Mouse (Mus musculus) CH12.LX (cell line): Measurements from ENCODE around the gene Zbtb24. TPM values are rescaled to one million over a fixed set of nuclear protein-coding genes. Genes with fewer than 3 reads are reported as not detected.

Experiments
- DNase-seq: peaks from one replicate; pipeline ENCODE4 v3.0.0-alpha.2; 2013; ENCODE audit errors: extremely low read depth
- H3K27ac ChIP-seq: 2 replicates; pipeline ENCODE4 v1.5.1; 2012; ENCODE audit warnings: low read depth, mild to moderate bottlenecking, control low read depth, moderate library complexity; ENCODE audit not compliant: insufficient read depth
- H3K27me3 ChIP-seq: replicated peaks from 2 replicates; pipeline ENCODE3; 2012; ENCODE audit warnings: inconsistent platforms
- H3K36me3 ChIP-seq, 2 experiments: replicated peaks in 1 of 2; 2 replicates each; pipeline versions ENCODE3 to v1.6.1; 2012; ENCODE audit warnings: inconsistent platforms in 1 of 2, low read length in 1 of 2, mild to moderate bottlenecking in 1 of 2, mixed read lengths in 1 of 2, moderate library complexity in 1 of 2; ENCODE audit not compliant: control insufficient read depth in 1 of 2, insufficient read depth in 1 of 2
- H3K4me1 ChIP-seq, 2 experiments: 2 replicates each; pipeline ENCODE4 v1.6.1; 2012; ENCODE audit warnings: inconsistent platforms in 1 of 2, moderate library complexity in 1 of 2; ENCODE audit not compliant: insufficient read depth in 2 of 2, control insufficient read depth in 1 of 2
- H3K4me2 ChIP-seq: 2 replicates; pipeline ENCODE4 v1.6.1; 2012; ENCODE audit warnings: low read depth, mild to moderate bottlenecking, control low read depth; ENCODE audit not compliant: poor library complexity, insufficient read depth, severe bottlenecking
- H3K4me3 ChIP-seq, 3 experiments: fragments of 150-350 bp in 1 of 3; sonication (generic) in 1 of 3; replicated peaks in 1 of 3; 2 replicates each; pipeline versions ENCODE3 to v1.5.1; 2011 to 2012; ENCODE audit warnings: low read depth in 2 of 3, low read length in 2 of 3, mild to moderate bottlenecking in 2 of 3, moderate library complexity in 2 of 3, control low read depth in 1 of 3, improper control_type of control experiment in 1 of 3, inconsistent platforms in 1 of 3, mixed read lengths in 1 of 3; ENCODE audit not compliant: poor library complexity in 1 of 3
- H3K79me2 ChIP-seq: replicated peaks from 2 replicates; pipeline ENCODE4 v1.6.1; 2012; ENCODE audit warnings: mild to moderate bottlenecking, moderate library complexity; ENCODE audit not compliant: control insufficient read depth, poor library complexity, insufficient read depth, severe bottlenecking; ENCODE audit errors: extremely low read depth
- H3K9ac ChIP-seq: 2 replicates; pipeline ENCODE4 v1.6.1; 2012; ENCODE audit warnings: low read depth, mild to moderate bottlenecking, control low read depth, moderate library complexity; ENCODE audit not compliant: insufficient read depth
- H3K9me3 ChIP-seq: replicated peaks from 2 replicates; pipeline ENCODE3; 2012; ENCODE audit warnings: low read length, inconsistent platforms, mixed read lengths
- BHLHE40 ChIP-seq: IDR thresholded peaks from 2 replicates; pipeline ENCODE4 v1.6.1; 2011; ENCODE audit warnings: mild to moderate bottlenecking, low read depth, low read length, improper control_type of control experiment
- CHD1 ChIP-seq: IDR thresholded peaks from 2 replicates; pipeline ENCODE4 v1.6.1; 2012; ENCODE audit warnings: low read depth, low read length, improper control_type of control experiment, inconsistent platforms
- CHD2 ChIP-seq: IDR thresholded peaks from 2 replicates; pipeline ENCODE4 v1.6.1; 2011; ENCODE audit warnings: low read length, improper control_type of control experiment
- E2F4 ChIP-seq: IDR thresholded peaks from 2 replicates; pipeline ENCODE4 v1.6.1; 2011; ENCODE audit warnings: low read depth, low read length, improper control_type of control experiment; ENCODE audit not compliant: insufficient replicate concordance
- EP300 ChIP-seq: IDR thresholded peaks from 2 replicates; pipeline ENCODE4 v1.6.1; 2011; ENCODE audit warnings: low read length, improper control_type of control experiment
- GABPA ChIP-seq: IDR thresholded peaks from 2 replicates; pipeline ENCODE4 v1.6.1; 2012; ENCODE audit warnings: low read depth, low read length, improper control_type of control experiment, inconsistent platforms; ENCODE audit not compliant: insufficient replicate concordance
- HCFC1 ChIP-seq: IDR thresholded peaks from 2 replicates; pipeline ENCODE4 v1.6.1; 2012; ENCODE audit warnings: low read depth, mild to moderate bottlenecking, inconsistent platforms, low read length, improper control_type of control experiment
- IRF4 ChIP-seq: IDR thresholded peaks from 2 replicates; pipeline ENCODE4 v1.6.1; 2014; ENCODE audit warnings: low read depth, mild to moderate bottlenecking, inconsistent platforms, low read length, improper control_type of control experiment
- JUND ChIP-seq: conservative IDR thresholded peaks from 2 replicates; pipeline ENCODE4 v1.6.1; 2011; ENCODE audit warnings: low read depth, low read length, improper control_type of control experiment
- MAX ChIP-seq: IDR thresholded peaks from 2 replicates; pipeline ENCODE4 v1.6.1; 2011; ENCODE audit warnings: low read length, improper control_type of control experiment
- MXI1 ChIP-seq: IDR thresholded peaks from 2 replicates; pipeline ENCODE4 v1.6.1; 2011; ENCODE audit warnings: mild to moderate bottlenecking, low read depth, low read length, improper control_type of control experiment
- RAD21 ChIP-seq: IDR thresholded peaks from 2 replicates; pipeline ENCODE4 v1.6.1; 2011; ENCODE audit warnings: low read depth, mild to moderate bottlenecking, low read length, improper control_type of control experiment, moderate library complexity
- RCOR1 ChIP-seq: conservative IDR thresholded peaks from 2 replicates; pipeline ENCODE4 v1.6.1; 2012; ENCODE audit warnings: low read depth, mild to moderate bottlenecking, inconsistent platforms, low read length, improper control_type of control experiment
- TBP ChIP-seq: conservative IDR thresholded peaks from 2 replicates; pipeline ENCODE4 v1.6.1; 2011; ENCODE audit warnings: low read depth, low read length, improper control_type of control experiment
- TCF12 ChIP-seq: IDR thresholded peaks from 2 replicates; pipeline ENCODE4 v1.6.1; 2014; ENCODE audit warnings: low read depth, mild to moderate bottlenecking, inconsistent platforms, low read length, improper control_type of control experiment
- USF1 ChIP-seq: IDR thresholded peaks from 2 replicates; pipeline ENCODE4 v1.6.1; 2014; ENCODE audit warnings: low read depth, mild to moderate bottlenecking, inconsistent platforms, low read length, improper control_type of control experiment
- ZNF384 ChIP-seq: IDR thresholded peaks from 2 replicates; pipeline ENCODE4 v1.6.1; 2012; ENCODE audit warnings: low read depth, low read length, improper control_type of control experiment, inconsistent platforms
- dilution Hi-C: fragments of 300-500 bp; cut with MboI; formaldehyde crosslinking; loops from 2 replicates; pipeline ENCODE4 v1.14.3; 2020; ENCODE audit warnings: low sequenced_read_pairs; ENCODE audit not compliant: extremely low pct_unique_long_range_greater_than_20kb, extremely low pct_ligation_motif_present
- in situ Hi-C: fragments of 300-500 bp; cut with MboI; formaldehyde crosslinking; loops from 3 replicates; pipeline ENCODE4 v1.14.3; 2019; ENCODE audit warnings: low sequenced_read_pairs, low pct_ligation_motif_present, low pct_unique_long_range_greater_than_20kb, mixed read lengths
- polyA plus RNA-seq: library from polyadenylated mRNA; unstranded; fragments of >175 nt; gene quantifications from 2 replicates; pipeline ENCODE4 v1.2.1, GENCODE M21; 2012; ENCODE audit warnings: low read depth; ENCODE audit not compliant: insufficient read length
- total RNA-seq, 2 experiments: library from RNA; depleted of rRNA; stranded (reverse); fragments of 300-350 nt in 1 of 2; fragments of >200 nt in 1 of 2; gene quantifications; 2 replicates each; pipeline ENCODE4 v1.2.3; 2012 to 2014

Zbtb24 gene
- total and polyA plus RNA-seq, 3 experiments, result 11.7 to 14.3 (median 11.8) TPM

DNA sequence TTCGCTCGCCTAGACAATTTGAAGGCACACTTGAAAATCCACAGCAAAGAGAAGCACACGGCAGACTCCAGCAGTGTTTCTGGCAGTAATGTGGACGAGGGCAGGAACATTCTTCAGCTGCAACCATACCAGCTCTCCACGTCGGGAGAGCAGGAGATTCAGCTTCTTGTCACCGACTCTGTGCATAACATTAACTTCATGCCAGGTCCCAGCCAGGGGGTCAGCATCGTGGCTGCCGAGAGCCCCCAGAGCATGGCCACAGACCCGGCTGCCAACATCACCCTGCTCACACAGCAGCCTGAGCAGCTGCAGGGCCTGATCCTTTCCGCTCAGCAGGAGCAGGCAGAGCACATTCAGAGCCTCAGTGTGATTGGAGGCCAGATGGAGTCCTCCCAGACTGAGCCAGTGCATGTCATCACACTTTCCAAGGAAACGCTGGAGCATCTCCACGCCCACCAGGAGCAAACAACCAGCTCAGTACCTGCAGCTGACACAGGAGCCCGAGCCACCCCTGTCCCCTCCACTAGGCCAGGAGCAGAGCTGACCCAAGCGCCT is 14.3 kb downstream of the Zbtb24 start:
- Histone ChIP-seq H3K27ac (no peak overlapping the region), H3K79me2 (no peaks in the 10 kb centered on the region)
- no peak for TF ChIP-seq HCFC1
- TF ChIP-seq RCOR1, result no peak
- TF ChIP-seq CHD2, result no peak
- TF ChIP-seq BHLHE40, result no peak
- TF ChIP-seq MAX, result no peak
- no peak for TF ChIP-seq ZNF384
- TF ChIP-seq IRF4, result no peak
- TF ChIP-seq USF1, result no peak
- TF ChIP-seq, all 38 proteins: peak for 0
- Histone ChIP-seq H3K4me2 (no peak overlapping the region), H3K4me1 (peaks cover 0 to 9% of the 10 kb centered on the region in 2 experiments; a peak in 2 of 4 replicates), H3K27me3 (no peaks in the 10 kb centered on the region), H3K9me3 (no peaks in the 10 kb centered on the region), H3K36me3 (peaks cover 28 to 69% of the 10 kb centered on the region in 2 experiments), H3K4me3 (no peak overlapping the region), H3K9ac (no peak overlapping the region)
- in situ Hi-C loops (no loop called here), dilution Hi-C loops (no loop called here)
- no peak for DNase-seq

DNA sequence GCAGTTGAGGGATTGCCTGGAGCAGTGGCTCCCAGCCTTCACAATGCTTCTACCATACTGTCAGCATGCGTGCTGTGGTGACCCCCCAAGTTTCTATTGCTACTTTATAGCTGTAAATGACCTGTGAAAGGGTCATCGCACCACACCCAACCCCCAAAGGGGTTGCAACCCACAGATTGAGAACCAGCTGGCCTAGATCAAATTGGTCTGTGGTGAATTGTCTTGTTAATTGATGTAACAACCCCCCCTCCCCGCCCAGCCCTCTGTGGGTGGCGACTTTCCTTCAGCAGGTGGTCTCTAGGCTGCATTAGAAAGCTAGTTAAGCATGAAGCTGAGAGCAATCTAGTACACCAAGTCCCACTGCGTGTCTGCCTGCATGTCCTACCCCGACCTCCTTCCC is 17.1 kb downstream of the Zbtb24 start:
- Histone ChIP-seq H3K4me3 (no peak overlapping the region), H3K9ac (no peak overlapping the region), H3K79me2 (no peaks in the 10 kb centered on the region), H3K4me1 (peaks cover 6 to 18% of the 10 kb centered on the region in 2 experiments), H3K4me2 (no peak overlapping the region), H3K27ac (no peak overlapping the region), H3K27me3 (no peaks in the 10 kb centered on the region), H3K36me3 (peaks cover 13 to 41% of the 10 kb centered on the region in 2 experiments), H3K9me3 (no peaks in the 10 kb centered on the region)
- TF ChIP-seq JUND, result no peak
- no peak for TF ChIP-seq TCF12
- TF ChIP-seq E2F4, result no peak
- TF ChIP-seq BHLHE40, result no peak
- no peak for TF ChIP-seq CHD1
- TF ChIP-seq RAD21, result no peak
- TF ChIP-seq GABPA, result no peak
- no peak for TF ChIP-seq EP300
- TF ChIP-seq TBP, result no peak
- no peak for TF ChIP-seq MXI1
- DNase-seq, result no peak
- in situ Hi-C loops (no loop called here), dilution Hi-C loops (no loop called here)
